Mouse (Mus musculus) spleen, adult 18-20 months (tissue): Measurements from ENCODE around the gene Shisa3.
A peak's percentile ranks its signal among the peaks of the same experiment; 100 is the strongest.

ENCODE experiments used
- DNase-seq, 2 experiments: peaks; one replicate each; pipeline ENCODE4 v3.0.0; 2022; ENCODE audit warnings: mixed read lengths in 2 of 2

The Shisa3 gene

DNA sequence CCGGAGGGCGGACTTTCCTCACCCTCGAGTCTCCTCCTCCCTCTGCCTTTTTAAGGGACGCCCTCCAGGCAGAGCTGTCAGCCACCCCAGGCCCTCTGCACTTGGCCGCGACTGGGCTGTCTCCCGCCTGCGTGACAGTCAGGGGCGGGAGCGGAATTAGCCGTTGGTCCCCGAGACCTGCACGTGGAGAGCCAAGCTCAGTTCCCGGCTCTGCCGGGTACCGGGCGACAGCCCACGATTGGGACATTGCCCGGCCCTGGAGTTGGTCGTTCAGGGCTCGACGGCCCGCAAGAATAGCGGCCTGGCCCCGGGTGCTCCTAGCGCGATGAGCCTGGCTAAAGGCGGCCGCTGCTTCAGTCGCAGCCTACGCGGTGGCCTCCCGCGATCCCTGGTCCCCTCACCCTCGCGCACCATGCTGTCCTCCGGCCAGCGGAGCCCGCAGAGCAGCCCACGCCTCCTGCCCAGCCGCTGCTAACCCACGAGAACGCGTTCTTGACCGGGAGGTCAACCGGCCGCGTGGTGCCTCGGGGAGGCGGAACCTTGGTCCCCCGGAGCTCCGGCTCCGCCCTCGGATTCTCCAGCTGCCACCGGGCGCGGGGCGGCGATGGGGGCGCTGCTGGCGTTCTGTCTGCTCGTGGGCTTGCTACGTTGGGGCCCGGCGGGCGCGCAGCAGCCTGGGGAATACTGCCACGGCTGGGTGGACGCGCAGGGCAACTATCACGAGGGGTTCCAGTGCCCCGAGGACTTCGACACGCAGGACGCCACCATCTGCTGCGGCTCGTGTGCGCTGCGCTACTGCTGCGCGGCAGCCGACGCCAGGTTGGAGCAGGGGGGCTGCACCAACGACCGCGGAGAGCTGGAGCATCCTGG lies at the start of gene Shisa3:
Gene Shisa3 (plus strand): TSS at position 79 of the 870 bp plus-strand sequence.
- DNase-seq, result peak; percentile 11 to 19

- no peak for DNase-seq
Observed at GRCm38 (mm10) chr5:67558644-67559043, 49.0 kb upstream of the Shisa3 start.

GRCm38 (mm10) chr5:67559063-67559462 lies 48.6 kb upstream of the Shisa3 start:
- DNase-seq, result no peak

DNA sequence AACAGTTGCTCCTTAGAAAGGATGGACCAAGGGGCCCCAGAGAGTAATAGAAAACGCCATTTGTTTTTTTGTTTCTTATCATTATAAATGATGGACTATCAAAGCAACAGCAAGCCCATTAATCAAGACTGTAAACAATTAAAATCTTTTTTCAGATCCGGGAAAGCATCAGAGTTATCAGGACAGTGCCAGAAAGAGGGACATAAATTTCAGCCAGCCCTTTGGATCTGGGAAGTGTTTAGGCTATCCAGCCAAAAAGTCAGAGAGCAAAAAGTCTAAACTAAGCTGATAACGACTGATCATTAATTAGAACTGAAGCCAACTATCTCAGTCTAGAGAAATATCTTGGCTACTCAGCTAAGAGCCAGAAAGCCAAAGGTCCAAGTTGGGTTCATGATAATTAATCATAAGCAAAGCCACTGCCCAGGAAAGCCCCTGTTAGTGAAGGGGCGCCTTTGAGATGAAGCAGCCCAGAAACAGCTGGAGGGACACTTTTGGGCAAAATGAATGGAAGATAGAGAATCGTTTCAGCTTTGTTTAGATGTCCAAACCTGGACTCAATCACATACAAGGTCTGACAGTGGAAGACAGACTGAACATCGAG lies 35.0 kb upstream of the Shisa3 start:
- no peak for DNase-seq

- no peak for DNase-seq
Observed at GRCm38 (mm10) chr5:67574039-67574438, 33.6 kb upstream of the Shisa3 start.

GRCm38 (mm10) chr5:67575705-67576104 lies 32.0 kb upstream of the Shisa3 start:
- no peak for DNase-seq

- no peak for DNase-seq
Observed at GRCm38 (mm10) chr5:67579725-67580633, 27.7 kb upstream of the Shisa3 start.

GRCm38 (mm10) chr5:67595070-67595469 lies 12.6 kb upstream of the Shisa3 start:
- DNase-seq, result no peak

- no peak for DNase-seq
Observed at GRCm38 (mm10) chr5:67595629-67596028, 12.1 kb upstream of the Shisa3 start.

DNA sequence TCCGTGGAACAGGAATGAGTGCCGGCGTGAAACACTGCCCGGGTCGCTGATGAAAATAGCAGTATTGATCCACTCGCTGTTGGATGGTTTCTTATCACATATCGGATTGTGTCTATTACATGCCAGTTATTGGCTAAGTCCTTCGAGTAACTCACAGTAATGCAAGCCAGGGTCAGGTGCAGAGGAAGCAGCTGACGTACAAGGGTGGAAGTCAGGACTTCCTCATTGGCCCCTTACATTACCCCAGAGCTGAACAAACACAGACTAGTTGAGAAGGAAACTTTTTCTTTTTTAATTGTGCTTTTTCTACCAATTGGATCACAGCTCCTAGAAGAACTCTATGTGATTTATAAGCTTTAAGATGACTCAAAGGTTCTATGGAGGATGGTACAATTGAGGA lies 7.7 kb upstream of the Shisa3 start:
- DNase-seq, result no peak

- no peak for DNase-seq
Observed at GRCm38 (mm10) chr5:67605951-67606350, 1.7 kb upstream of the Shisa3 start.

- peak; percentile 8 to 32 for DNase-seq
Observed at GRCm38 (mm10) chr5:67606916-67607803, 522 bp upstream of the Shisa3 start.

- no peak for DNase-seq
Observed at GRCm38 (mm10) chr5:67608674-67609519, 1.2 kb downstream of the Shisa3 start.

GRCm38 (mm10) chr5:67609520-67609837 lies 1.8 kb downstream of the Shisa3 start:
- no peak for DNase-seq

DNA sequence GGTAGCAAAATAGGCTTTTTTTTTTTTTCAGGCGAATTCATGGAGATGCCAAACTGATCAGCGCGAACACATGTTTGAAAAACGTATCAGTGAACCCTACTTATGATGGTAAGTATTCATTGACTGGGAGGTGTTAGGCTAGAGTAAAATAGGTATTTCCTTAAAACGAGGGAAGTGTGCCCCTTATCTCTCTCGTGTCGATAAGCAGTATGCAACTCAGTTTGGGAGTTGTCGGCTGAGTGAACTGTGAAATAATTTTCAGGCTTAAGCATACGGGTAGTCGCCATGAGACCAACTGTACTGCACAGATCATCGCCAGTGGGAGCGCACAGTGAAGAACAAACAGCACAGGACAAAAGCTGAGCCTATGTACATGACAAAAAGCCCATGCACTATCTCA lies 13.5 kb downstream of the Shisa3 start:
- no peak for DNase-seq

GRCm38 (mm10) chr5:67628180-67628940 lies 20.7 kb downstream of the Shisa3 start:
- DNase-seq, result no peak

- DNase-seq, result no peak
Observed at GRCm38 (mm10) chr5:67629440-67629839, 21.8 kb downstream of the Shisa3 start.

GRCm38 (mm10) chr5:67629861-67630260 lies 22.2 kb downstream of the Shisa3 start:
- no peak for DNase-seq

GRCm38 (mm10) chr5:67631261-67631660 lies 23.6 kb downstream of the Shisa3 start:
- DNase-seq, result no peak

- DNase-seq, result no peak
Observed at GRCm38 (mm10) chr5:67633138-67633782, 25.6 kb downstream of the Shisa3 start.
